Mouse (Mus musculus) activated CD4-positive, CD25-positive, alpha-beta regulatory T cell, adult 4 months (primary cell): ENCODE results near the gene Mecom. TPM values are rescaled to one million over a fixed set of nuclear protein-coding genes. Genes with fewer than 3 reads are reported as not detected.
A peak's percentile ranks its signal among the peaks of the same experiment; 100 is the strongest.
"Not testable (repeated sequence)": the region's sequence is repeated elsewhere in the genome, so short reads cannot be mapped to it uniquely, and the experiment has no call there.

Experiments used
- ATAC-seq: one replicate; pipeline ENCODE4 v1.8.0; 2017
- polyA plus RNA-seq, 2 experiments: library from polyadenylated mRNA; unstranded; fragments of 100-300 nt; shearing (Covaris generic); gene quantifications; one replicate each; pipeline ENCODE4 v1.2.1; 2017

Mecom gene
- polyA plus RNA-seq, result not detected

DNA sequence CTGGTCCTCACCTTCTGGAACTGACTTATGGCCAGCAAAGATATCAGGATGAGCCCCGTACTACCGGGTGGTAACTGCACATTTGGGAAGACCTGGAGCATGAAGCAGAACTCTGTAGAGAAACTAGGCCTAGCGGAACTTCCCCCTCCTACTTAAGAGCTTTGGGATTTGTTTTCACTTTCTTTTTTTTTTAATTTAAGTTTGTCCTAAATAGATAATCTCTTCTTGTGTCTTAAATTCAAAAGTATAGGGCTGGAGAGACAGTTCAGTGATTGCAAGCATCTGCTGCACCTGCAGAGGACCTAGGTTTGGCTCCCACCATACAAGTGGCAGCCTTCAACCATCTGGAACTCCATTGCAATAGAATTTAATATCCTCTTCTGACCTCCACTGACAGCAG is at the start of gene Mecom:
Gene Mecom, minus strand, starts transcription at position 101 of the 400 bp plus-strand sequence.
- ATAC-seq, result no peak

DNA sequence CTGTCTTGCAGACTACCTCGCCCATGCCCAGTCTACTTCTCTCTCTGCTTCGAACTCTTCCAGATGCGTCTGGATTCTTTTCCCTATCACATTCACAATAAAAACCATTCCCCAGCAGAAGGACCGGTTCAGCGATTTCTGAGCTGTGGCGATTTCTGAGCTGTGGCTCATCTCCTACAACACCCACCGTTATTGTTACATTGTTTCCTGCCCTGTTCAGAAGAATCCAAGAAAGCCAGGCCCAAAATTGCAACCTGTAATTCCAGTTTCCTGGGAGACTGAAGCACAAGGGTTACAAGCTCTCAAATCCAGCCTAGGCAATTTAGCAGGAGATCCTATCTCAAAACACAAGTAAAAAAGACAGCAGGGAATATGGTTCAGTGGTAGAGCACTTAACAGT is 49.5 kb upstream of the Mecom start:
- no peak for ATAC-seq

GRCm38 (mm10) chr3:30595111-30595832 is 47.5 kb upstream of the Mecom start:
- no peak for ATAC-seq

DNA sequence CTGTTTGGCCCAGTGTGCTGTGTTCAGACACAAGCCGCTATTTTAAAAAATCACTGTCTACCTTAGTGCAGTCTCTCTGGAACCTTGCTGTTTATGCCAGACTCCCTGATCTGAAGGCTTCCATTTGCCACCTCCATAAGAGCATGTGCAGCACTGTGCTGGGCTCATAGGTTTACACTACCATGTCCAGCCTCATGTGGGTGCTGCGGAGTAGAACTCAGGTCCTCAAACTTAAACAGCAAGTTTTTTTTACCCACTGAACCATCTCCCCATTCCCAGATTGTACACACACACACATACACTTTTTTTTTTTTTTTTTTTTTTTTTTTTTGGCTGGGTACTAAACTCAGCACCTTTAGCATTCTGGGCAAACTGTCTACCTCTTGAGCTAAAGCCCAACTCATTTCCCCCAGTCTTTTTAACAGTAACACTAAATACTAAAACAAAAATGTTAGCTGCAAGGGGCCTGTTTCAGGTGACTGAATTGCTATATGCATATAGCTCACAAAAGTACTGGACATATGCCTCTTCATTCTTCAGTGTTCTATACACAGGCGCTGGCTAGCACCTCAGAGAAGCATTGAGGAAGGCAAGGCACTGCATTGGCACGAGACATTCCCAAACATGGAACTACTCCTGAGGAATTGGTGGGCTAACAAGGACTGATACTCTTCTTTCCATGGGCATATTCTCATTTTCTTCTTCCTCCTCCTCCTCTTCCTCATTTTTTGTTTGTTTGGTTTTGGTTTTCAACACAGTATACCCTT is 46.1 kb upstream of the Mecom start:
- peak; percentile 39 for ATAC-seq

DNA sequence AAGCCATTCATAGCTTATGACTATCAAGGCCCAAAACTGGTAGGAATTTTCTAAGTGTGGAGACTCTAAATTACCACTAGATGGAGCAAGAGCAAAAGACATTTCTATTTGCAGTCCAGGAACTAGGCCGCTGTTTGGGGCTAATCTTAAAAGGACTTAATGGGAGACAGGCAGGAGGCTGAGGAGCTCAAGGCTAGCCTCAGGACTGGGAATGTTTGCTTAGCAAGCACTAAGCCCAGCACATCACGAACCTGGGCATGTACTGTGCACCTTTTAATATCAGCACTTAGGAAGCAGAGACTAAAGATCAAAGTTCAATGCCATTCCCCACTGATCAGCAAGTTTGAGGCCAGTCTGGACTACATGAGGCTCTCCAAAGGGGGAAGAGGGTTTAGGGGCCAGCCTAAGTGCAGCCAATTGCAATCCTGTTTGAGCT is 44.6 kb upstream of the Mecom start:
- peak; percentile 77 for ATAC-seq

DNA sequence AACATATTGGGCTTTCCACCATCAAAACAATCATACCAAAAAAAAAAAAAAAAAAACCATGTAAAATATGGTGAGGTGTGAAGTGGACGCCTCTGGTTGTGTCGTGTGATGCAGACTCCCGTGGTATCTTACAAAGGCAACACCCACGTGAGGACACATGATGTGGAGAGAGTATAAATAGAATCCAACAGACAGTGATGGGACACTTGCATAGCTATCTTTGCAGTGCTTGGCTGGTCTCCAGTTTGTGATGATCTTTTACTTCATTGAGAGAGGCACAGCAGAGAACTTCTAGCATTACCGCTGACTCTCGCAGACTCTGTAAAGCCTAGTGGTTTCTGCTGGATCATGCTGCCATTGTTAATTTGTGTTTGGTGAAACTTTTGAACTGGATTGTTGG is 41.1 kb upstream of the Mecom start:
- no peak for ATAC-seq

- no peak for ATAC-seq
Observed at GRCm38 (mm10) chr3:30573549-30573948, 25.7 kb upstream of the Mecom start.

- ATAC-seq, result not testable (repeated sequence)
Observed at GRCm38 (mm10) chr3:30566333-30566732, 18.5 kb upstream of the Mecom start.

DNA sequence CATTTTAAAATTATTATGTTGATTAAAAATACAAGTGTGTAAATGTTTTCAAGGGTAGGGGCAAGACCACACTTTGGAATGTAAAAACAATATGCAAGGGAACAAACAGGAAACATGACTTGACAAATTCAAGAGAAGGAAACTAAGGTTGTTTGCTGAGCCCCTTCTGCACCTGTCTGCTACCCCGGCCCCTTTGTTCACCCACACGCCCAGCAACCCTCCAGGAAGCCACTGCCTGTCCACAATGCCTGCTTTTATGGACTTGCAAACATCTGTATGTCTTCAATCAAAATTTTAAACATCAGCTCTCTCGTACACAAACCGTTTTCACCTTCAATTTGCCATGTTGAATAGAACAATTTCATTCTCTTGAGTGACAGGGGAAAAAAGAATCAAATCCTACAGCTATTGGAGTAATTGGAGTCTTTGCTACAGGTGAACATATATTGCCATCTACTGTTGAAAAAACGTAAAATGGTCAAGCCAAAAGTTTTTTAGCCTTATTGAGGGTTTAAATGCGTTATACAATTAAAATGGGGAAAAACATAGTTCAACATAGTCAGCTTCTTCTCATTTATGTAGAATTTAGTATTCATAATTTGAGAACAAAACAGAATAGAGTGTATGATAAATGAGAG is 13.0 kb upstream of the Mecom start:
- ATAC-seq, result no peak

GRCm38 (mm10) chr3:30553741-30554140 is 5.9 kb upstream of the Mecom start:
- no peak for ATAC-seq

DNA sequence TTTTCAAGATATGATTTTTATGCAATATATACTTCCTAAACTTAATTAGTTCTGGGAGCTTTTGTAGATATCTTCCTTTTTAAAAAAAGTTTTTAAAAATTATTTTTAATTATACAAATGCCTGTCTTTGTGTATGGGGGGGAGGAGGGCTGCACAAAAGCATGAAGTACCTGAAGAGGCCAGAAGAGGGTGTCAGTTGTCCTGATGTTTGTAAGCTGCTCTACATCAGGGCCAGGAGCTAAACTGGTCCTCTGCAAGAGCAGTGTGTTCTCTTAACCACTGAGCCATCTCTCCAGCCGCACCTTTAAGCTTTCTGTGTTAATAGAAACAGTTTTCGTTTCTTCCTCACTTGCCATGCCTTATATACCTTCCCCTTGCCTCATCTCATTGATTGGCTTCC is 2.4 kb upstream of the Mecom start:
- ATAC-seq, result no peak

GRCm38 (mm10) chr3:30548928-30549327 is 1.1 kb upstream of the Mecom start:
- ATAC-seq, result no peak

DNA sequence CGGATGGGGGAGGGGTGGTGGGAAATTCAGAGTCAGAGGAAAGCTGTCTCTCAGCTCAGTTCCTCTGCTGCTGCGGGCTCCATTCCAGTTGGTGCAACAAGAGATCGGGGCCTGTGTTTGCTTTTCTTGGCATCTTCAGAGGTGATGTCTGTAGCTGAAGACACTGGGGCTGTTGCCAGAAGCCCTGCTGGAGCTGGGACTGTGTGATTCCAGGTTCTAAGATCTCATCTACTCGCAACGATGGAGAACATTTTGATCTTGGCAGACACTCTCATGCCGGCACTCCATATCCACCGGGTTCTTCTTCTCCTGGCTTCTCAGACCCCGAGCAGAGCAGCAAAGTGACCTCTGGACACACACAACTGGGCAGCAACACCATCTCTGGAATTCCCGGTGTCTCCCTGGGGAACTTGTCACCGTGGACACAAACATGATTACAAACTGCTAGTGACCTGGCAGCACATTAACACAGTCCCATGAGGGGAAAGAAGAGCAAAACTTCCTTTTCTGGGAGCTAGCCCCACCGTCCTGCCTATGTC is 908 bp downstream of the Mecom start:
- no peak for ATAC-seq

DNA sequence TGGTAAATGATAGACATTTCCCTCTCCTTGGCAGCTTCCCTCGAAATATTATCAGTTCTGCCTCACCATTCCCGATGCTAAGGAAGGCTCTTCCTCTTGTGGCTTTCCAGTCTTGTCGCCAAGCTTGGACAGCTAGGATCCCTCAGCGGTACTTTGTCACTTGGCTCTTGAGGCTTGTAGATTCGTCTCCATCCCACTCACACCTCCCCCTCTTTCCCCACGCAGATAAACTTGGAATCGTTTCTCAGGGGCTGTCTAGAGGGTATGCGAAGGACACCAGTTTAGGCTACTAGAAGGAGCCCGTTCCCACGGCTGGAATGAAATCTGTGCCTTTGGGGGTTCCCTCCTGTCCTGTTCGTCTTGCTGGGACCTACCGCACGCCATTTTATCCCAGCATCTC is 1.4 kb downstream of the Mecom start:
- no peak for ATAC-seq

- no peak for ATAC-seq
Observed at GRCm38 (mm10) chr3:30545246-30545645, 2.6 kb downstream of the Mecom start.

DNA sequence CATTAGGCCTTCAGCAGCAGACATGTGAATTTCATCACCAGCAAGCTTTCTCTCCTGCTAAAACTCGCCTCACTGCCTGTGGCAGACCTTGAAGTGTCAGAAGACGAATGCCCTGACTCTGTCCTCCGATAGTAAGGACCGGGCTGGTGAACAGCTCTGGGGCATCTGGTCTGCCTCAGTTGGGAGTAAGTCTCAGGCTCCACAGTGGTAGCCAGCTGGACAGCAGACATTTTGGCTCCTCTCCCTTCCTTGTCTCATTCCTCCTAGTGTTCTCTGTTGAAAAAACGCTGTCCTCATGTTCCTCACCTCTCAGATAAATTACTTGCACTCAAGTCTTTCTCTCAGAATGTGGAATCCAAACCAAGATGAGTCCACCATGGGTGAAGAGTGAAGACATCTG is 3.5 kb downstream of the Mecom start:
- no peak for ATAC-seq

GRCm38 (mm10) chr3:30535821-30536220 is 12.0 kb downstream of the Mecom start:
- ATAC-seq, result no peak

DNA sequence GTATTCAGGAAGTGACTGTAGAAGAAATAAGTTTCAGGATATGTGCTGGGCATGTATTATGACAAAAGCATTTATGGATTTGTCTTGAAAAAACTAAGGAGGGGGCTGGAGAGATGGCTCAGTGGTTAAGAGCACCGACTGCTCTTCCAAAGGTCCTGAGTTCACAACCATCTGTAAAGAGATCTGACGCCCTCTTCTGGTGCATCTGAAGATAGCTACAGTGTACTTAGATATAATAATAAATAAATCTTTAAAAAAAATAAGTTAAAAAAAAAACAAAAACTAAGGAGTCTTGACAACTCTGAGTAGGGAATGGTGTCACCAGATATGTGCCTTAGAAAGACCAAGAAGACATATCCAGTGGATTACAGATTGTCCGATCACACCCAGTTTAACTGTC is 27.1 kb downstream of the Mecom start:
- not testable (repeated sequence) for ATAC-seq

DNA sequence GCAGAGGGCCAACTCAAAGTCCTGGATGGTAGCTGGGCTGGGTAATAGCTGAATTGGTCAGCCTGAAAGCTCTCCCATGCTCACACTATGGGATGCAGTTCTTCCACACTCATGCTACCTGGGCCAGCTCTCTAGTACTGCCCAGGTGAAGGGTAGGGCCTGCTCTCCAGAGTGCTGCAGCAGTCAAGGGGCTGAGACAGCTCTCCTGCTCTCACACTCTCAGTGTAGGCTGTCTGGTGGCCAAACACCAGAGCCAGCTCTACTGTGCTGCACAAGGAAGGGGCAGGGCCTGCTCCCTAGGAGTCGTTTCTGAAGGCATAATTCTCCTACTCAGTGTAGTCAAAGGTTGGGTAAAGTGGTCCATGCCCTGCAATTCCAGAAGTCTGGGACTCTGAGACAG is 28.4 kb downstream of the Mecom start:
- ATAC-seq, result no peak

- ATAC-seq, result no peak
Observed at GRCm38 (mm10) chr3:30515795-30516170, 32.0 kb downstream of the Mecom start.

DNA sequence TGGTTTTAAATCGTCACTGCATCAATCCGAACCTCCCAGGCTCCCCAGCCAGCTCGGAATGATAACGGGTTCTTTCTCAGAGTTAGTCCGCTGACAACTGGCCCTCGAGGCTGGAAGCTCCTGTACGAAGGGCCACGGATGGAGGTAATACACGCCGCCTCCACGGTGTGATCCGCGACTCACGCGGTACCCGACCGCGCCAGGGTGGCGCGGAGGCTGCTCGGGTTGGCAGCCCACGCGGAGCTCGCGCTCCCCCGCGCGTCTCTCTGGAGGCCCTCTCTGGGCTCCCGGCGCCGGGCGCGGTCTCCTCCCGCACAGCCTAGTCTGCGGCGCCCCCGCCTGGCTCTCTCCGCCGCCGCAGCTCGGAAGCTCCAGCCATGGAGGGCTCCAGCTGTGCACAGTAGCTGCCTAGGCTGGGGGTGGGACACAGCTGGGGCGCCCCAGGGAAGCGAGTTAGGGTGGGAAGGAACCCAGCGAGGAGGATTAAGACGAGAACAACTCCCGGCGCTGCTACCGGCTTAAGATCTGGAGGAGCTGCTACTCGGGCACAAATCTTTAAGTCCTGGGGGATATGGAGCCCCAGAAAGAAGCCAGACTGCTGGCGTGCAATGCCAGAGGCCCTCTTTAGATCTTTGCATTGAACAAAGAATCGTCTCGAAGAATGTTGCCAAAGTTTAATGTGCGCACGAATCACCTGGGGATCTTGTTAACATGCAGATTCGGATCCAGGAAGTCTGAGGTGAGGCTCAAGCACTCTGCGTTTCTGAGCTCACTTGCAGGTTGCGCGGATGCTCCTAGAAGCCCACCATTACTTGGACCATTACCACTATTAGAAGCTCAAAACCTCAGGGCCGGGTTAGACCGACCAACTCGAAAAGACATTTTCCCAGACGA is 32.7 kb downstream of the Mecom start:
- no peak for ATAC-seq

GRCm38 (mm10) chr3:30514051-30514754 is 33.6 kb downstream of the Mecom start:
- no peak for ATAC-seq
